Mouse (Mus musculus) T-helper 2 cell (primary cell): ENCODE measurements at regions not wholly inside any gene's neighbourhood (a gene's known extent, or its start where the extent isn't known, plus 50 kb on each side); places are given as distances from the start of the nearest gene placed in this dataset.

Source experiments
- in situ Hi-C: fragments of 300-600 bp; cut with MboI, MseI; formaldehyde crosslinking; loops from one replicate; pipeline ENCODE4 v1.15.1; 2025; ENCODE audit warnings: high pct_unique_total_duplicates

- in situ Hi-C loops = no loop called here
These were observed 210.7 kb upstream of the Zc3h12c start for GRCm38 (mm10) chr9:52379031-52379430.

GRCm38 (mm10) chr9:52377761-52378160 lies 209.4 kb upstream of the Zc3h12c start:
- in situ Hi-C loops = no loop called here

GRCm38 (mm10) chr9:52376914-52377313 lies 208.5 kb upstream of the Zc3h12c start:
- in situ Hi-C loops = no loop called here

GRCm38 (mm10) chr9:52371296-52371695 lies 202.9 kb upstream of the Zc3h12c start:
- in situ Hi-C loops = no loop called here

- in situ Hi-C loops = no loop called here
These were observed 200.5 kb upstream of the Zc3h12c start for GRCm38 (mm10) chr9:52368911-52369310.

GRCm38 (mm10) chr9:52368080-52368479 lies 199.7 kb upstream of the Zc3h12c start:
- in situ Hi-C loops = no loop called here

- in situ Hi-C loops = no loop called here
These were observed 197.7 kb upstream of the Zc3h12c start for GRCm38 (mm10) chr9:52366046-52366445.

GRCm38 (mm10) chr9:52361599-52361998 lies 193.2 kb upstream of the Zc3h12c start:
- in situ Hi-C loops = no loop called here

- in situ Hi-C loops = no loop called here
These were observed 191.0 kb upstream of the Zc3h12c start for GRCm38 (mm10) chr9:52359416-52359815.

GRCm38 (mm10) chr9:52356549-52356948 lies 188.2 kb upstream of the Zc3h12c start:
- in situ Hi-C loops = no loop called here

- in situ Hi-C loops = no loop called here
These were observed 187.0 kb upstream of the Zc3h12c start for GRCm38 (mm10) chr9:52355187-52355982.

GRCm38 (mm10) chr9:52348536-52349527 lies 180.5 kb upstream of the Zc3h12c start:
- in situ Hi-C loops = no loop called here

GRCm38 (mm10) chr9:52344177-52344877 lies 176.0 kb upstream of the Zc3h12c start:
- in situ Hi-C loops = no loop called here

GRCm38 (mm10) chr9:52341029-52341428 lies 172.7 kb upstream of the Zc3h12c start:
- in situ Hi-C loops = no loop called here

- in situ Hi-C loops = no loop called here
These were observed 169.5 kb upstream of the Zc3h12c start for GRCm38 (mm10) chr9:52337786-52338322.

GRCm38 (mm10) chr9:52334767-52335166 lies 166.4 kb upstream of the Zc3h12c start:
- in situ Hi-C loops = no loop called here

- in situ Hi-C loops = no loop called here
These were observed 165.5 kb upstream of the Zc3h12c start for GRCm38 (mm10) chr9:52333884-52334283.

GRCm38 (mm10) chr9:52331748-52332147 lies 163.4 kb upstream of the Zc3h12c start:
- in situ Hi-C loops = no loop called here

GRCm38 (mm10) chr9:52330652-52331051 lies 162.3 kb upstream of the Zc3h12c start:
- in situ Hi-C loops = no loop called here

GRCm38 (mm10) chr9:52324347-52324746 lies 156.0 kb upstream of the Zc3h12c start:
- in situ Hi-C loops = no loop called here

- in situ Hi-C loops = no loop called here
These were observed 155.4 kb upstream of the Zc3h12c start for GRCm38 (mm10) chr9:52323757-52324156.

GRCm38 (mm10) chr9:52323226-52323625 lies 154.9 kb upstream of the Zc3h12c start:
- in situ Hi-C loops = no loop called here
